Mouse (Mus musculus) intestine, embryonic 16.5 days (tissue): ENCODE measurements around the gene Atp9a. TPM values are rescaled to one million over a fixed set of nuclear protein-coding genes. Genes with fewer than 3 reads are reported as not detected.
A peak's percentile ranks its signal among the peaks of the same experiment; 100 is the strongest.

ENCODE experiments used
- ATAC-seq: fragments of 200-750 bp; cut with Nextera tagmentation; 2 replicates; pipeline ENCODE4 v1.8.0; 2017; ENCODE audit warnings: moderate TSS enrichment, moderate library complexity
- H3K27ac ChIP-seq: fragments of 300-500 bp; sonication (generic); 2 replicates; pipeline ENCODE4 v1.5.1; 2014; ENCODE audit warnings: mild to moderate bottlenecking, low read length
- H3K27me3 ChIP-seq: fragments of 300-500 bp; sonication (generic); replicated peaks from 2 replicates; pipeline ENCODE4 v1.6.1; 2014; ENCODE audit warnings: low read length, control low read depth, mixed read lengths; ENCODE audit not compliant: control insufficient read depth, insufficient read depth
- H3K36me3 ChIP-seq: fragments of 300-500 bp; sonication (generic); 2 replicates; pipeline ENCODE4 v1.6.1; 2014; ENCODE audit warnings: low read length, control low read depth; ENCODE audit not compliant: control insufficient read depth, insufficient read depth
- H3K4me1 ChIP-seq: fragments of 300-500 bp; sonication (generic); 2 replicates; pipeline ENCODE4 v1.6.1; 2014; ENCODE audit warnings: low read length, control low read depth, mixed read lengths; ENCODE audit not compliant: control insufficient read depth, insufficient read depth
- H3K4me2 ChIP-seq: fragments of 300-500 bp; sonication (generic); 2 replicates; pipeline ENCODE4 v1.6.1; 2014; ENCODE audit warnings: low read depth, low read length, control low read depth
- H3K4me3 ChIP-seq: fragments of 300-500 bp; sonication (generic); 2 replicates; pipeline ENCODE4 v1.5.1; 2014; ENCODE audit warnings: mild to moderate bottlenecking, low read length
- H3K9ac ChIP-seq: fragments of 300-500 bp; sonication (generic); 2 replicates; pipeline ENCODE4 v1.6.1; 2014; ENCODE audit warnings: low read depth, low read length
- H3K9me3 ChIP-seq: fragments of 300-500 bp; sonication (generic); 2 replicates; pipeline ENCODE4 v1.6.1; 2016; ENCODE audit warnings: low read length, control low read depth; ENCODE audit not compliant: control insufficient read depth
- WGBS: fragments of 180-500 bp; shearing (Covaris S2); extraction: QIAGEN DNeasy Blood & Tissue Kit; methylation state at CpG from one replicate; pipeline ENCODE4 v1.1.7; 2014; 5-methylcytosine and 5-hydroxymethylcytosine counted together
- polyA plus RNA-seq: library from polyadenylated mRNA; unstranded; fragments of >200 nt; fragmentation: Nextera tagmentation; extraction: Ambion mirVana; gene quantifications from 2 replicates; pipeline ENCODE4 v1.2.1, GENCODE M21; 2015

The Atp9a gene
- polyA plus RNA-seq, 1 experiment from 2014 or later: 24.9 TPM

DNA sequence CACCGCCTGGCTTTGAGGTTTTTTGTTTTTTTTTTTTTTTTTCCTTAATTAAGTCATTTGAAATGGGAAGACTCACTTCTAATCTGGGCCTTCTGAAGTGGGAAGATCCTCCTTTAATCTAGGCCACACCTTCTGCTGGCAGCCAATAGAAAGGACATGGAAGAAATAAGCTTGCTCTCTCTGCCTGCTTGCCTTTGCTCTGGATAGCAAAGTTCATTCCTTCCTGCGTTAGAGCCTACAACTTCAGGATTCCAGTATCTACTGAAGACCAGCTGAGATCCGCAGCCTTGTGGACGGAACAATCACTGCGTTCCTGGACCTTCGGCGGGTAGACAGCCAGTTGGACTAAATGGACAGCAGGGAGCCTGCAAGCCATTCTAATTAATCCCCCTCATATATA is 79.0 kb downstream of the Atp9a start:
- Histone ChIP-seq H3K9me3 (no peaks in the 10 kb centered on the region), H3K27me3 (no peaks in the 10 kb centered on the region), H3K9ac (no peak overlapping the region), H3K4me3 (no peak overlapping the region), H3K4me1 (no peaks in the 10 kb centered on the region; the same call in 1 of the 2 replicates), H3K27ac (peak overlapping the region; percentile 62), H3K4me2 (no peak overlapping the region), H3K36me3 (no peaks in the 10 kb centered on the region)
- peak; percentile 55 for ATAC-seq
- WGBS: 78% methylated on average over 7 of the region's 7 CpGs

DNA sequence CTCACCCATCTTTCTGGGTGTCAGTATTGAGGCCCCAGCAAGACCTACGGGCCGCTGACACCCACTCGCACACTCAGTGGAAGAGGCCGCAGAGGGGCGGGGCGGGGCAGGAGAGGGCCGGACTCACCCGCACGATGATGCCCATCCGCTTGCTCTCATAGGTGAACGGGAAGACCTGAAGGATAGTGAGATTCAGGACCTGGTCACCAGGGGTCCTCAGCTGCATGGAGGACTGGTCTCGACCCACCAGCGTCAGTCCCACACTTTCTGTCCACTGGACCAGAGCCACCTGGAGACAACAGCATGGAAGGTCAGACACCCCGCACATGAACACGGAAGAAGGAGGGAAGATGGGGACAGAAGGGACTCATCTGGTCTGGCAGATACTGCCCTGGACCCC is 80.4 kb downstream of the Atp9a start:
- WGBS: 60% methylated on average over 15 of the region's 15 CpGs
- Histone ChIP-seq H3K4me3 (no peak overlapping the region), H3K4me2 (no peak overlapping the region), H3K27me3 (no peaks in the 10 kb centered on the region), H3K9ac (no peak overlapping the region), H3K36me3 (no peaks in the 10 kb centered on the region), H3K4me1 (no peaks in the 10 kb centered on the region; the same call in 1 of the 2 replicates), H3K9me3 (no peaks in the 10 kb centered on the region), H3K27ac (no peak overlapping the region)
- no peak for ATAC-seq

DNA sequence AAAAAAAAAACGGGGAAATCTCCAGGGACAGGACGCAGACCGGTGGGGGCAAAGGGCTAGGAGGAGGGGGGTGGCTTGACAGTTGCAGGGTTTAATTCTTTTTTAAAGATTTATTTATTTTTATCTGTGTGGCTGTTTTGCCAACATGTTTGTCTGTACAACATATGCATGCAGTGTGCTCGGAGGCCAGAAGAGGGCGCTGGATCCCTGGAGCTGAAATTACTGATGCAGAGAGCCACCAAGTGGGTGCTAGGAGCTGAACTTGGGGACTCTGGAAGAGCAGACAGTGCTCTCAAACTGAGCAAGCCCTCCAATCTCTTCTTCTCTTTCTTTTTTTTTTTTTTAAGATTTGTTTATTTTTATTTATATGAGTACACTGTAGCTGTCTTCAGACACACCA is 81.9 kb downstream of the Atp9a start:
- H3K27ac ChIP-seq: no peak overlapping the region
- no peaks in the 10 kb centered on the region for H3K27me3 ChIP-seq
- H3K4me1 ChIP-seq: peaks cover under 1% of the 10 kb centered on the region; the same call in 1 of the 2 replicates
- H3K9me3 ChIP-seq: no peaks in the 10 kb centered on the region
- H3K36me3 ChIP-seq: no peaks in the 10 kb centered on the region
- ATAC-seq: no peak
- H3K4me2 ChIP-seq: no peak overlapping the region
- WGBS: 65% methylated on average over 5 of the region's 5 CpGs
- H3K9ac ChIP-seq: no peak overlapping the region
- no peak overlapping the region for H3K4me3 ChIP-seq

DNA sequence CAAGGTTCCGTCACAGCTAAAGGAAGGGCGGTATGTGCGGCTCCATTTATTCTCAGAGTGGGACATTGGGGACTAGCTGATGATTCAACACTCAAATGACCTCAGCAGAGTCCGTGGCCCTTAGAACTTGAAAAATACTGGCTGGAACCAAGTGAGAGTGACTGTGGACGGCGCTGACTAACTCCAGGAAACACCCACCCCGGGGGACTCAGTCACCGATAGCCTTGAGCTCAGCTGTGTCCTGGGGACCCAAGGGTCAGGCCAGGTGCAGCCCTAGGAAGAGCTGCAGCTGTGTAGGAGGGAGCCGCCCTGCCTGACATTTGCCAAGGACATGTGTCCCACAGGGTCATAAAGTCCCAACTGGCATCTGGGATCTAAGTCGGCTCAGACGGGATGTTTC is 83.7 kb downstream of the Atp9a start:
- Histone ChIP-seq H3K27me3 (no peaks in the 10 kb centered on the region), H3K9me3 (no peaks in the 10 kb centered on the region), H3K9ac (no peak overlapping the region), H3K27ac (no peak overlapping the region), H3K4me2 (no peak overlapping the region), H3K36me3 (no peaks in the 10 kb centered on the region), H3K4me1 (peaks cover 16% of the 10 kb centered on the region), H3K4me3 (no peak overlapping the region)
- ATAC-seq: no peak
- 85% methylated on average over 11 of the region's 11 CpGs for WGBS

DNA sequence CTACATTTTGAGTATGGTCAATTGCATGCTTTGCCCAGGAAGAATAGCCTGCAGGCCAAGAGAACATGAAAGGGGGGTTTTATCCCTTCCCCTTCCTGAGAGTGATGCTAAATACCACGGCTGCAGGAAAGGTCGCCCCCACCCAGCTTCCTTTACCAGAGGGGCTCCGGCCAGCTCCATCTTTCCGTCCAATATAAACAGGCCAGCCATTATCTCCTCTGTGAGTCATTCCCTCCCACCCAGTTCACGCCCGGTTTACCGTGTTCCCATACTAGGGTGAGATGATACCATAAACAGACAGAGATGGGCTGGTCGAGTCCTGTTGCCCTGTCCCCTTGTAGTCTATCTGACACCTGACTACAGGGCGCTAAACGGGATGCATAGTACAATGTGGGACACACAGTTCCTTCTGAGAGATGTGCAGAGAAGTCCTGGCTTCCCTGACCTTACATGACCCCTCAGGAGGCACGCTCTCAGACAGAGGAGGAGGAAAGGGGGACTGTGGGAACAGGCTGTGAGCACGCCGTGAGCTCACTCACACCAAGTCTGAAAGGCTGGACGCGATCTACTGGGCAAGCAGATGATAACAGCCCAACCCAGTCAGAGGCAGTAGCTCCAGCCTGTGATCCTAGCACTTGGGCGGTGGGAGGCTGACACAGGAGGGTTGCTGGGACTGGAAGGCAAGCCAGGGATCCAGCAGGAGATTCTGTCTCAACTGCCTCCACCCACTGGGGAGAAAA is 85.5 kb downstream of the Atp9a start:
- Histone ChIP-seq H3K4me2 (no peak overlapping the region), H3K27ac (no peak overlapping the region), H3K9ac (no peak overlapping the region), H3K36me3 (no peaks in the 10 kb centered on the region), H3K4me1 (peaks cover 19% of the 10 kb centered on the region), H3K9me3 (no peaks in the 10 kb centered on the region), H3K27me3 (no peaks in the 10 kb centered on the region), H3K4me3 (no peak overlapping the region)
- ATAC-seq: no peak
- WGBS: 43% methylated on average over 16 of the region's 16 CpGs

DNA sequence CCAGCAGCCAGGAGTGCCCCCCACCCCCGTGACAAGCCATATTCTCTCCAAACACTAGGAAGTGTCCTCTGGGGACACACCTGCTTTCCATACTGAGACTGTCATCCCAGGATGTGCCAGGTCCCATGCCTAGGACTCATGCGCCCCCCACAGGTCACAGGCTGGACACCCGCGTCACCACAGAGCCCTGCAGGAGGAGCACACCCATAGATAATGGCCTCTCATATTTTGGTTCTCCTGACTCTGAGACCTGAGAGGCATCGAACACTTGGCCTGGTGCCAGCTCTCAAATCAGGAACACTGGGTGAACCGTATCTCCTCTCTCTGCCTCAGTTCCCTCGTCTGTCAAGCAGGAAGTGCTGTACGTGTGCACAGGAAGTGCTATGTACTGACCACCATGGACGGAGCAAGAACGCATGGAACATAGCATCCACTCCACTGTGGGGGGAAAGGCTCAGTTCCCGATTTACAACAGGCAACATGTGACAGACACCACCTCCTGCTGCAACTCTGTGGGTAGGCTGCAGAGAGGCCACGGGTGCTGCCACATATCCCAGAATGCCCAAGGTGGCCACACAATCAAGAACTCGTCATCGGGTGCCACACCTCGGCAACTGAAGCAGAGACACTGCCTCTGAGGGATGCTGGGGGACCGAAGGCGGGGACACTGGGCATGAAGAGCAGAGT is 87.1 kb downstream of the Atp9a start:
- Histone ChIP-seq H3K36me3 (no peaks in the 10 kb centered on the region), H3K4me2 (no peak overlapping the region), H3K9ac (no peak overlapping the region), H3K4me3 (no peak overlapping the region), H3K9me3 (no peaks in the 10 kb centered on the region), H3K27ac (no peak overlapping the region), H3K27me3 (no peaks in the 10 kb centered on the region), H3K4me1 (peaks cover 19% of the 10 kb centered on the region)
- peak; percentile 59; the same call in 1 of the 2 replicates for ATAC-seq
- WGBS: 63% methylated on average over 17 of the region's 17 CpGs

DNA sequence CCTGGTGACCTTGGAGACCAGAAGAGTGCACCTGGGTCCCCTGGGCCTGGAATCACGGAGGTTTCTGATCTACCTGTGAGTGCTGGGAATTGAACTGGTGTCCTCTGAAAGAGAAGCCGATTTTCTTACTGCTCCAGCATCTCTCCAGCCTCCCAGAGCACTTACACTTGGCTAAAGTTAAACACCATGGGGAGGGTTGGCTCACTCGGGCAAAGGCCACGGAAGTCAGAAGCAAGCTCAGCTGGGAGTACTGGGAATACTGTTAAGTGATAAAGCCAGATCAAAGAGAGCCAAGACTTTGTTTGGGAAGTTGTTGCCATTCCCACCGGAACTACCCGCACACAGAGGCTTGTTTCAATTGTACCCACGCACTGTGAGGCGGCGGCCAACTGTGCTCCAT is 87.7 kb downstream of the Atp9a start:
- Histone ChIP-seq H3K9ac (no peak overlapping the region), H3K36me3 (no peaks in the 10 kb centered on the region), H3K27me3 (no peaks in the 10 kb centered on the region), H3K4me3 (no peak overlapping the region), H3K9me3 (no peaks in the 10 kb centered on the region), H3K4me2 (no peak overlapping the region), H3K27ac (no peak overlapping the region), H3K4me1 (peaks cover 19% of the 10 kb centered on the region)
- 45% methylated on average over 9 of the region's 9 CpGs for WGBS
- ATAC-seq: peak; percentile 59

DNA sequence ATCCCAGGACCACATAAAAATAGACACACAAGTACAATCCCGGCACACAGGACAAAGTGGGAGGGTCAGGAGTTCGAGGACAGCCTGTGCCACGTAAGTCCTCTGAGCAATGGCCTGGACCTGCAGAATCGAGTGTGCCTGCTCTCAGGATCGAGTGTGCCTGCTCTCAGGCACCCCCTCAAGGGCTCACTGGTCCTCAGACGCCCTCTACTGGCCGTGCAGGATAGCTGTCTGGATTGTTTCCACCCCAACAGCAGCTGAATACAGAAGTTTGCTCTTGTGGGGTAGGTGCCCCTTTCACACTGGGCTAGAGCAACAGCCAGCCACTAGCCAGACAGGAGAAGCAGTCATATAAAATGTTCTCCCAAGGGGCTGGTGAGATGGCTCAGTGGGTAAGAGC is 90.5 kb downstream of the Atp9a start:
- Histone ChIP-seq H3K4me3 (no peak overlapping the region), H3K9ac (no peak overlapping the region), H3K27me3 (no peaks in the 10 kb centered on the region), H3K27ac (no peak overlapping the region), H3K36me3 (no peaks in the 10 kb centered on the region), H3K4me2 (no peak overlapping the region), H3K9me3 (no peaks in the 10 kb centered on the region), H3K4me1 (peaks cover 19% of the 10 kb centered on the region)
- ATAC-seq: no peak
- WGBS: 47% methylated on average over 7 of the region's 7 CpGs

DNA sequence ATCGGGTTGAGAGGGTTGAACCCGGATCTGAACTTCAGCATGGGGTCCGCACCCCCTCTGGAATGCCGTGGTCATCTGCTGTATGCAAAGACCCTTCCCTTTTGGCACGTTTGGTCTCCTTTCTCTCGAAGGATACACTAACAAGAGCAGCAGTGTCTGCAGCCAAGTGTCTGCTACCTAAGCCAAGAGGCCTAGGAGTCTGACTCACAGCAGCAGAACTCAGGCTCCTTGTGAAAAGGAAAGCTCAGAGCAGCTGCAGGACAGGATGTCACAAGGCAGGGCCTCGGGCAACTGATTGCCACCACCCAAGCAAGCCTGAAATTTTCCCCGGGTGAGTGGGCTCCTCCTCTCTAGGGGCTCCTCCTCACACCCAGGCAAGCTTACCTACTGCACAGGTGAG is 94.0 kb downstream of the Atp9a start:
- H3K36me3 ChIP-seq: no peaks in the 10 kb centered on the region; the same call in 1 of the 2 replicates
- H3K4me3 ChIP-seq: no peak overlapping the region
- H3K27me3 ChIP-seq: no peaks in the 10 kb centered on the region
- ATAC-seq: no peak
- no peaks in the 10 kb centered on the region for H3K9me3 ChIP-seq
- no peaks in the 10 kb centered on the region for H3K4me1 ChIP-seq
- no peak overlapping the region for H3K9ac ChIP-seq
- 73% methylated on average over 8 of the region's 8 CpGs for WGBS
- H3K4me2 ChIP-seq: no peak overlapping the region
- no peak overlapping the region for H3K27ac ChIP-seq
